Mouse (Mus musculus) forebrain, embryonic 16.5 days (tissue): Measurements from ENCODE around the gene Col4a1. TPM values are rescaled to one million over a fixed set of nuclear protein-coding genes. Genes with fewer than 3 reads are reported as not detected.

Experiments used
- ATAC-seq: fragments of 200-750 bp; cut with Nextera tagmentation; 2 replicates; pipeline ENCODE4 v1.8.0; 2017; ENCODE audit warnings: mild to moderate bottlenecking, moderate library complexity
- H3K27ac ChIP-seq: fragments of 300-500 bp; sonication (generic); 2 replicates; pipeline ENCODE4 v1.5.1; 2014; ENCODE audit warnings: low read length, control low read depth
- H3K27me3 ChIP-seq: fragments of 300-500 bp; sonication (generic); replicated peaks from 2 replicates; pipeline ENCODE4 v1.6.1; 2014; ENCODE audit warnings: low read length; ENCODE audit not compliant: control insufficient read depth, insufficient read depth
- H3K36me3 ChIP-seq: fragments of 300-500 bp; sonication (generic); 2 replicates; pipeline ENCODE4 v1.6.1; 2014; ENCODE audit not compliant: control insufficient read depth, insufficient read depth
- H3K4me1 ChIP-seq: fragments of 300-500 bp; sonication (generic); replicated peaks from 2 replicates; pipeline ENCODE4 v1.6.1; 2014; ENCODE audit warnings: low read length; ENCODE audit not compliant: control insufficient read depth, insufficient read depth
- H3K4me2 ChIP-seq: fragments of 300-500 bp; sonication (generic); 2 replicates; pipeline ENCODE4 v1.6.1; 2014; ENCODE audit warnings: mild to moderate bottlenecking, low read length, control low read depth
- H3K4me3 ChIP-seq: fragments of 300-500 bp; sonication (generic); replicated peaks from 2 replicates; pipeline ENCODE4 v1.5.1; 2014; ENCODE audit warnings: mild to moderate bottlenecking, low read length, control low read depth
- H3K9ac ChIP-seq: fragments of 300-500 bp; sonication (generic); replicated peaks from 2 replicates; pipeline ENCODE4 v1.6.1; 2014; ENCODE audit warnings: low read depth, low read length, control low read depth
- H3K9me3 ChIP-seq: fragments of 300-500 bp; sonication (generic); 2 replicates; pipeline ENCODE4 v1.6.1; 2016; ENCODE audit warnings: low read length; ENCODE audit not compliant: control insufficient read depth
- WGBS: fragments of 180-500 bp; shearing (Covaris S2); extraction: QIAGEN DNeasy Blood & Tissue Kit; methylation state at CpG from one replicate; pipeline ENCODE4 v1.1.7; 2014; 5-methylcytosine and 5-hydroxymethylcytosine counted together
- polyA plus RNA-seq: library from polyadenylated mRNA; unstranded; fragments of >200 nt; fragmentation: Nextera tagmentation; extraction: Ambion mirVana; gene quantifications from 2 replicates; pipeline ENCODE4 v1.2.1, GENCODE M21; 2015

Gene Col4a1
- polyA plus RNA-seq, 1 experiment from 2014 or later: 69.0 TPM

- no peaks in the 10 kb centered on the region for H3K9me3 ChIP-seq
- H3K27me3 ChIP-seq: no peaks in the 10 kb centered on the region
- no peak overlapping the region for H3K4me2 ChIP-seq
- ATAC-seq: no peak
- H3K9ac ChIP-seq: no peak overlapping the region
- no peak overlapping the region for H3K4me3 ChIP-seq
- H3K27ac ChIP-seq: no peak overlapping the region
- H3K36me3 ChIP-seq: no peaks in the 10 kb centered on the region
- 79% methylated on average over 2 of the region's 2 CpGs for WGBS
- no peaks in the 10 kb centered on the region; the same call in 1 of the 2 replicates for H3K4me1 ChIP-seq
These were observed 143.2 kb downstream of the Col4a1 start for GRCm38 (mm10) chr8:11169383-11169782.

GRCm38 (mm10) chr8:11168780-11169179, 143.8 kb downstream of the Col4a1 start:
- 96% methylated on average over 3 of the region's 3 CpGs for WGBS
- no peak for ATAC-seq
- no peaks in the 10 kb centered on the region; the same call in 1 of the 2 replicates for H3K4me1 ChIP-seq
- H3K36me3 ChIP-seq: no peaks in the 10 kb centered on the region
- no peak overlapping the region for H3K4me2 ChIP-seq
- no peaks in the 10 kb centered on the region for H3K9me3 ChIP-seq
- H3K9ac ChIP-seq: no peak overlapping the region
- no peaks in the 10 kb centered on the region for H3K27me3 ChIP-seq
- H3K4me3 ChIP-seq: no peak overlapping the region
- H3K27ac ChIP-seq: no peak overlapping the region

GRCm38 (mm10) chr8:11167955-11168354, 144.7 kb downstream of the Col4a1 start:
- no peaks in the 10 kb centered on the region for H3K4me1 ChIP-seq
- ATAC-seq: no peak
- 90% methylated on average over 9 of the region's 9 CpGs for WGBS

DNA sequence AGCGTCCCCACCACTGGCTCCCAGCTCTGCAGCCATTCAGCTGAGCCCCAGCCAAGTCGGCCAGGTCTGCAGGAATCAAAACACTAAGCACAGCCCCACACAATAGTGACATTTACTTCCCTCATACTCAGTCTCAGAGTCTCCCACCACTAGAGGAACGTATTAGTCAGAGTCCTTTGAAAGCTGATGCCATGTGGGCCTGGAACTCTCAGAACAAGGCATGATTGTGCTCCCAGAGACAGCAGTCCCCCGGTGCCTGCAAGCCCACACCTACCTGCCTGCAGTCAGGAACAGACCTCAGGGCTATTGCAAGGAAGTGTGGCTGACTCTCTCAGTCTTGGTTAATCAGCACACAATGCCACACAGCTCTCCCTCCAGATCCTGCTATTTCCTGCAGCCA, 147.0 kb downstream of the Col4a1 start:
- Histone ChIP-seq H3K27ac (no peak overlapping the region), H3K4me1 (peaks cover 4% of the 10 kb centered on the region; the same call in 1 of the 2 replicates), H3K4me2 (no peak overlapping the region), H3K9me3 (no peaks in the 10 kb centered on the region), H3K36me3 (no peaks in the 10 kb centered on the region), H3K4me3 (no peak overlapping the region), H3K9ac (no peak overlapping the region), H3K27me3 (no peaks in the 10 kb centered on the region)
- 21% methylated on average over 4 of the region's 4 CpGs for WGBS
- ATAC-seq: no peak

More at GRCm38 (mm10) chr8:11167955-11168354, 144.7 kb downstream of the Col4a1 start:
- Histone ChIP-seq H3K9me3 (no peaks in the 10 kb centered on the region), H3K27ac (no peak overlapping the region), H3K4me2 (no peak overlapping the region), H3K36me3 (no peaks in the 10 kb centered on the region), H3K9ac (no peak overlapping the region), H3K27me3 (no peaks in the 10 kb centered on the region), H3K4me3 (no peak overlapping the region)

- Histone ChIP-seq H3K27ac (no peak overlapping the region), H3K27me3 (no peaks in the 10 kb centered on the region), H3K9me3 (no peaks in the 10 kb centered on the region), H3K4me3 (no peak overlapping the region), H3K36me3 (no peaks in the 10 kb centered on the region), H3K9ac (no peak overlapping the region), H3K4me1 (no peaks in the 10 kb centered on the region), H3K4me2 (no peak overlapping the region)
- ATAC-seq: no peak
- WGBS: 89% methylated on average over 2 of the region's 2 CpGs
These were observed 156.3 kb downstream of the Col4a1 start for GRCm38 (mm10) chr8:11156319-11156692.

DNA sequence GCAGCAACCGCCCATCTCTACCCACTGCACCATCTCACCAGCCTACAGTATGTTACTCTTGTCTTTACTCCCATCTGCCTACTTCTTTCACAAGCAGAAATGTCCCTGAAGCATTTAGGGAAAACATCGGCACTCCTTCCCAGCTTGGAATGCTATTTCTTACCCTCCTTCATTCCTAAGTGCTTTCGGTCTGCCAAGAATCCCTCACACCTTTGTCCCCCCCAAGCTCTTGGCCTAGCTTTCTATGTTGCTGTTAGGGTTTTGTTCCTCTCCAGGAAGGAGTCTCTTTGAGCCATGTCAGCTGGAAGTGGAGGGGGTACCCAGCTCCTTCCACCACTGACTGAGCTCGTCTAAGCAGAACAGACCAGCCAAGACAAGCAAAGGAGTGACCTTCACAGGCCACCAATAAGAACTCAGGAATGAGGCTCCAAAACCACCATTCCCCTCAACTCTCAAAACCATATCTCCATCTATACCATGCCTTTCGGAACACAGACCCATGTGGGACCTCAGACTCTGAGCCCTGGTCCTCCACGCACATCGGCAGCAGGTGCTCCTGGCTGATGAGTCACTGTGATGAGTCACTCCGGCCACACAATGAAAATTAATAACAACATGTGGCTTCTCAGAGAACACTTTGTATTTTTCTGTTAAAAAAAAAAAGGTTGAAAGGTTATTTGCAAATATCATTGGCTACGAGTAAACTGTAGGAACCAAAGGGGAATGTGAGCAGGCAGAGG, 156.9 kb downstream of the Col4a1 start:
- 91% methylated on average over 9 of the region's 9 CpGs for WGBS
- H3K4me1 ChIP-seq: no peaks in the 10 kb centered on the region
- H3K9me3 ChIP-seq: no peaks in the 10 kb centered on the region

GRCm38 (mm10) chr8:11150268-11150667, 162.4 kb downstream of the Col4a1 start:
- WGBS: 92% methylated on average over 3 of the region's 3 CpGs
- ATAC-seq: no peak
- H3K27ac ChIP-seq: no peak overlapping the region

More for the DNA sequence above, 156.9 kb downstream of the Col4a1 start:
- no peak overlapping the region for H3K4me2 ChIP-seq
- no peak overlapping the region for H3K4me3 ChIP-seq
- ATAC-seq: no peak
- no peaks in the 10 kb centered on the region for H3K27me3 ChIP-seq
- no peak overlapping the region for H3K9ac ChIP-seq
- H3K27ac ChIP-seq: no peak overlapping the region
- H3K36me3 ChIP-seq: no peaks in the 10 kb centered on the region

DNA sequence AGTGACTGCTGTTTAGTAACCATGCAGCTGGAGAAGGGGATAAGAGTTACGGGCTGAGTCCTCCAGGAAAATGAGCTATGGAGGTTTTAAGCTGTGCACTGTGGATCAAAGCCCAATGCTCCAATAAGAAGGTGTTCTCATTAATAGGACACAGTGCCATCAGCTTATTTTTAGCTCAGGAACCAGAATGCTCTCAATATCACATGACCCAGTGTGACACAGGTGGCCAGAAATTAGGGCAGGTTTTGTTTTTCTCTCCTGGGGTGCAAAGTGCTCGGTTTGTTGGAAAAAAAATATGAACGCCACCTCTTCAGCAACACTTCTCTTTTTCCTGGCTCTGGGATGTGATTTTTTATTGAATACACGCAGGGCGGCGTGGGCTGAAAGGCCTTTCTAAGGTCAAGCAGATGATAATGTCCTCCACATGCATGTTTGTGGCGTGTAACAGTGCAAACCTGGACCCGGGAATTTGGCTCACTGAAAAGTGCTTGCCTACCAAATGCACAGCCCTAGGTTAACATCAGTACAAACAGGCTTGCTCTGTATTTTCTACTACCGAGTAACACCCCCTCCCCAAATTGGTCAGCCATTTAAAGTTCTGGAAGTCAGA, 163.3 kb downstream of the Col4a1 start:
- Histone ChIP-seq H3K27ac (no peak overlapping the region), H3K4me3 (no peak overlapping the region), H3K36me3 (no peaks in the 10 kb centered on the region), H3K4me1 (no peaks in the 10 kb centered on the region), H3K9me3 (no peaks in the 10 kb centered on the region), H3K4me2 (no peak overlapping the region), H3K9ac (no peak overlapping the region), H3K27me3 (no peaks in the 10 kb centered on the region)
- no peak for ATAC-seq
- WGBS: 93% methylated on average over 9 of the region's 9 CpGs

More at GRCm38 (mm10) chr8:11150268-11150667, 162.4 kb downstream of the Col4a1 start:
- H3K4me3 ChIP-seq: no peak overlapping the region
- no peak overlapping the region for H3K4me2 ChIP-seq
- H3K27me3 ChIP-seq: no peaks in the 10 kb centered on the region
- H3K9ac ChIP-seq: no peak overlapping the region
- H3K9me3 ChIP-seq: no peaks in the 10 kb centered on the region
- H3K4me1 ChIP-seq: no peaks in the 10 kb centered on the region
- no peaks in the 10 kb centered on the region for H3K36me3 ChIP-seq

GRCm38 (mm10) chr8:11148797-11149196, 163.8 kb downstream of the Col4a1 start:
- no peaks in the 10 kb centered on the region for H3K4me1 ChIP-seq
- no peaks in the 10 kb centered on the region for H3K27me3 ChIP-seq
- no peak for ATAC-seq
- no peaks in the 10 kb centered on the region for H3K36me3 ChIP-seq
- H3K27ac ChIP-seq: no peak overlapping the region
- 90% methylated on average over 8 of the region's 8 CpGs for WGBS
- H3K9me3 ChIP-seq: no peaks in the 10 kb centered on the region
- H3K4me3 ChIP-seq: no peak overlapping the region
- H3K4me2 ChIP-seq: no peak overlapping the region
- no peak overlapping the region for H3K9ac ChIP-seq
